Mouse (Mus musculus): ENCODE data around the gene Ugcg. TPM values are rescaled to one million over a fixed set of nuclear protein-coding genes. Genes with fewer than 3 reads are reported as not detected.

The Ugcg gene
- polyA plus RNA-seq, 1 experiment from 2014 or later = 18.6 TPM

DNA sequence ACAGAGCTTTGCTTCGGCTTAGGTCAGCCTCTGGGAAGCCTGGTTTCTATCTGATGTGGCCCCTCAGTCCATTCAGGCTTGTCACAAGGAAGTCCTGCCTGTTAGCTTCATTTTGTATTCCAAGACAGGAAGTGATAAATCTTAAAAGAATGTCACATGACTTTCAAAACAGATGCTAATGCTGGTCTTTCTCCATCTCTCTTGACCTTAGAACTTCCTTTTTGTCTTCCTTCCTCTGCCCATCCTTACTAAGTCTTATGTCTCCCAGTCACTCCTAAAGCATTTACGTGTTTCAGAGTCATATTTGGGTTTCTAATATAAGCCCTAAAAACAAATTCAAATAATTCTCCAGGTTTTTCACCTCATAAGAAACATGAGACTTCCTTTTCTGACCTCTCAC, 25.0 kb upstream of the Ugcg start:
- DNase-seq (ENCODE audit: low spot score) (no peak), ATAC-seq (no peak)
- Histone ChIP-seq H3K27me3 (replicated peaks; ENCODE audit: control insufficient read depth, insufficient read depth, low read length) (no peaks in the 10 kb centered on the region), H3K4me3 (ENCODE audit: low read depth, low read length) (no peak overlapping the region), H3K4me1 (ENCODE audit: control insufficient read depth, insufficient read depth, low read length) (no peaks in the 10 kb centered on the region), H3K36me3 (ENCODE audit: control insufficient read depth, insufficient read depth, low read length) (no peaks in the 10 kb centered on the region), H3K9ac (ENCODE audit: low read length) (no peak overlapping the region), H3K4me2 (ENCODE audit: low read length) (no peak overlapping the region), H3K9me3 (replicated peaks; ENCODE audit: control insufficient read depth, low read length) (no peaks in the 10 kb centered on the region), H3K27ac (ENCODE audit: low read depth, low read length) (no peak overlapping the region)
- WGBS = 90% methylated on average over 2 of the region's 2 CpGs

DNA sequence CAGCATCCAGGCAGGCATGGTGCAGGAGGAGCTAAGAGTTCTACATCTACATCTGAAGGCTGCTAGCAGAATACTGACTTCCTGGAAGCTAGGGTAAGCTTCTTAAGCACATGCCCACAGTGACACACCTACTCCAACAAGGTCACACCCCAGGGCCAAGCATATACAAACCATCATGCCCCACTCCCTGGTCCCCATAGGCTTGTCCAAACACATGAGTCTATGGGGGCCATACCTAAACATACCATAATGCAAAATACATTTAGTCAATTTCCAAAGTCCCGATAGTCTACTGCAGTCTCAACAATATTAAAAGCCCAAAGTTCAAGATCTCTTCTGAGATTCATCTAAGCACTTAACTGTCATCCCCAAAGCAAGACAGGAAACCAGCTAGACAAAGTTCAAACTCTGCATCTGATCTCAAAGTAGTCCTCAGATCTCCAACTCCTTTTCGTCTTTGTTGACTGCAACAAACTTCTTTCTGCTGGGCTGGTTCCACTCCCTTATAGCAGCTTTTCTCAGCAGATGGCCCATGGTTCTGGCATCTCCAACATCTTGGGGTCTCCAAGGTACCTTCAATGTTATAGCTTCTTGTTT, 21.7 kb upstream of the Ugcg start:
- Histone ChIP-seq H3K36me3 (ENCODE audit: control insufficient read depth, insufficient read depth, low read length) (no peaks in the 10 kb centered on the region), H3K27me3 (replicated peaks; ENCODE audit: control insufficient read depth, insufficient read depth, low read length) (no peaks in the 10 kb centered on the region), H3K9me3 (replicated peaks; ENCODE audit: control insufficient read depth, low read length) (no peaks in the 10 kb centered on the region), H3K27ac (ENCODE audit: low read depth, low read length) (no peak overlapping the region), H3K4me2 (ENCODE audit: low read length) (no peak overlapping the region), H3K4me1 (ENCODE audit: control insufficient read depth, insufficient read depth, low read length) (no peaks in the 10 kb centered on the region), H3K4me3 (ENCODE audit: low read depth, low read length) (no peak overlapping the region), H3K9ac (ENCODE audit: low read length) (no peak overlapping the region)
- DNase-seq (ENCODE audit: low spot score) (no peak), ATAC-seq (no peak)
- WGBS = 93% methylated on average over 2 of the region's 2 CpGs

DNA sequence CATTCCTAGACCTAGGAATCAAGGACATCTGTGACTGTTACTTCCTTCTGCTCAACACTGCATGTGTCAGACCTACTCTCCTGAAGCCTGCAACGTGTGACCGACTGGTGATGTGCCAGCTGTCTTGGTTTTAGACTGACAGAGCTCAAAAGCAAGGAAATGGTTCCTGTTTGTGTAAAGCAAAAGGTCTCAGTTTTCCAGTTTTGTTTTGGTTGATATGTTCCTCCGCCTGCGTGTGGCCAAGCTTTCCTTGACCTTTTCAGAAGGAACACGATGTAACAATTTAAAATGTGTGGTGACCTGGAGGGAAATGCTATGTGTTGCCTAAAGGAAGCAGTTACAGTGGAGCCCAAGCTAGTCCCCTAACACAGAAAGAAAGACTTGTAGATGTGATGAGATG, 19.1 kb upstream of the Ugcg start:
- no peaks in the 10 kb centered on the region for H3K4me1 ChIP-seq (ENCODE audit: control insufficient read depth, insufficient read depth, low read length)
- H3K36me3 ChIP-seq (ENCODE audit: control insufficient read depth, insufficient read depth, low read length) = no peaks in the 10 kb centered on the region
- no peak overlapping the region for H3K9ac ChIP-seq (ENCODE audit: low read length)
- H3K27ac ChIP-seq (ENCODE audit: low read depth, low read length) = no peak overlapping the region
- no peaks in the 10 kb centered on the region for H3K27me3 ChIP-seq (replicated peaks; ENCODE audit: control insufficient read depth, insufficient read depth, low read length)
- ATAC-seq = no peak
- no peak overlapping the region for H3K4me3 ChIP-seq (ENCODE audit: low read depth, low read length)
- H3K4me2 ChIP-seq (ENCODE audit: low read length) = no peak overlapping the region
- WGBS = 87% methylated on average over 5 of the region's 5 CpGs
- DNase-seq (ENCODE audit: low spot score) = no peak
- H3K9me3 ChIP-seq (replicated peaks; ENCODE audit: control insufficient read depth, low read length) = no peaks in the 10 kb centered on the region

DNA sequence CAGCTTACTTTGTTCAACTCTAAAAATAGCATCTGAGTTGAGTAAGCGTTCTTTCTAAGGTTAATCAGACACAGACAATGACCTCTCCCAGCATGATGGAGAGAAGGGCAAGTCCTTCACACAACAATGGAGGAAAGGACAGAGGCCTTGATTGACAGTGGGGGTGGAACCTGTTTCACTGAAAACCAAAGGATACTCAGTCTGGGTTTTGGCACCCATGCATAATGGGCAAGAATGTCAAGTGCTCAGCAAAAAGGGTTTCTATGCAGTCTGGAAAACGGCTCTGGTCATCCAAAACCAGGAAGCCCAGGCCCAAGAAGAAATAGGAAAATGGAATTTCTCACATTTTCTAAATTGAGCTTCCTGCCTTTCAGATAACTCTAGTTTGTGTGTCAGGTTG, 16.4 kb upstream of the Ugcg start:
- no peaks in the 10 kb centered on the region for H3K27me3 ChIP-seq (replicated peaks; ENCODE audit: control insufficient read depth, insufficient read depth, low read length)
- ATAC-seq = no peak
- H3K9me3 ChIP-seq (replicated peaks; ENCODE audit: control insufficient read depth, low read length) = no peaks in the 10 kb centered on the region
- H3K4me2 ChIP-seq (ENCODE audit: low read length) = no peak overlapping the region
- H3K4me3 ChIP-seq (ENCODE audit: low read depth, low read length) = no peak overlapping the region
- no peak overlapping the region for H3K9ac ChIP-seq (ENCODE audit: low read length)
- 16% methylated on average over 2 of the region's 2 CpGs for WGBS
- H3K4me1 ChIP-seq (ENCODE audit: control insufficient read depth, insufficient read depth, low read length) = no peaks in the 10 kb centered on the region
- H3K27ac ChIP-seq (ENCODE audit: low read depth, low read length) = no peak overlapping the region
- no peaks in the 10 kb centered on the region for H3K36me3 ChIP-seq (ENCODE audit: control insufficient read depth, insufficient read depth, low read length)
- DNase-seq (ENCODE audit: low spot score) = no peak

DNA sequence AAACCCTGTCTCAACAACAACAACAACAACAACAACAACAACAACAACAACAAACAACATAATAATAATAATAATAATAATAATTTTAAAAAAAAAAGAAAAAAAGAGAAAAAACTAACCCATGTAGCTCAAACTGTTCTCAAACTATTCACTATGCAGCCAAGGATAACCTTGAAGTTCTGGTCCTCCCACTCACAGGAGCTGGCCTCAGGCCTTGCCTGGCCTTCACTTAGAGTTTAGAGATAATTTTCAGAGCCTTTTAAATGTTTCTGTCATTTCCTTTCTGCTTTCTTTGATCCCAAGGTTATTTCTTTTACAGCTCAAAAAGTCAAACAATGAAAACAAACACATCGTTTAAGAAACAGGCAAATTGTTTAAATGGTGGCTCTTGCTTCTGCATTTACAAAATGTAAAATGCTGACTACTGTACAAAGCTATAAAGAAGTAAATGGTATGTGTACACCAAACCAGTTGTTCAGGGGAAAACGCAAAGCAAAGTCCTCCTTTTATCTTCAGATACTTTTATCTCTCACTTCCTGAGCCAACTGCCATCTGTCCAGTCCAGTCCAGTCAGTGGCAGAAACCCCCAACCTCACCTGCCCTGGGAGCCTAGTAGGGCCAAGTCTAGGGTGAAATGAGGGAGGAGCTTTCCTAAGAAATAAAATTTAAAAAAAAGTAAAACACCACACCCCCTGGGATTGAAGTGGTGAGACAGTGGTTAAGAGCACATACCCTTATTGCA, 15.7 kb upstream of the Ugcg start:
- no peak overlapping the region for H3K9ac ChIP-seq (ENCODE audit: low read length)
- ATAC-seq (no peak), DNase-seq (ENCODE audit: low spot score) (no peak)
- H3K4me1 ChIP-seq (ENCODE audit: control insufficient read depth, insufficient read depth, low read length) = no peaks in the 10 kb centered on the region
- no peaks in the 10 kb centered on the region for H3K27me3 ChIP-seq (replicated peaks; ENCODE audit: control insufficient read depth, insufficient read depth, low read length)
- 79% methylated on average over 2 of the region's 2 CpGs for WGBS
- H3K27ac ChIP-seq (ENCODE audit: low read depth, low read length) = no peak overlapping the region
- no peak overlapping the region for H3K4me2 ChIP-seq (ENCODE audit: low read length)
- H3K36me3 ChIP-seq (ENCODE audit: control insufficient read depth, insufficient read depth, low read length) = no peaks in the 10 kb centered on the region
- no peak overlapping the region for H3K4me3 ChIP-seq (ENCODE audit: low read depth, low read length)
- no peaks in the 10 kb centered on the region for H3K9me3 ChIP-seq (replicated peaks; ENCODE audit: control insufficient read depth, low read length)

DNA sequence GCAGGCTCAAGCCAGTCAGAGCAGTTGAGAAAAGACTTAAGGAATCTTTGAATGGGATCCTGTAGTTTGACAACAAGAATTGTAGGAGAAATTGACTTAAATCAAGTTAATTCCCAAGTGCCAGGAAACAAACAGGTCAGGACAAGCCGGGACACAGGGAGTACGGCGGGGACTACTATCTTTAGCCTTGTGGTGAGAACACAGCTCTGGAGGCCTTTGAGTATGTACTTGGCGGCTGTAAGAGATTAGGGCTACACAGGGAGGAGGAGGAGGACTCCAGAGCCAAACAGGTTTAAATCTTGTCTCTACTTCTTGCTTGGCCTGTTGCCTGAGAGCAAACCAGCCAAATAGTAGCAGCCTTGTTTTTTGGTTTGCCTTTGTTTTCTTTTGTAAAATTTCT, 14.1 kb upstream of the Ugcg start:
- no peaks in the 10 kb centered on the region for H3K36me3 ChIP-seq (ENCODE audit: control insufficient read depth, insufficient read depth, low read length)
- no peaks in the 10 kb centered on the region for H3K27me3 ChIP-seq (replicated peaks; ENCODE audit: control insufficient read depth, insufficient read depth, low read length)
- no peak for ATAC-seq
- no peak overlapping the region for H3K4me2 ChIP-seq (ENCODE audit: low read length)
- H3K27ac ChIP-seq (ENCODE audit: low read depth, low read length) = no peak overlapping the region
- H3K9ac ChIP-seq (ENCODE audit: low read length) = no peak overlapping the region
- no peak overlapping the region for H3K4me3 ChIP-seq (ENCODE audit: low read depth, low read length)
- H3K4me1 ChIP-seq (ENCODE audit: control insufficient read depth, insufficient read depth, low read length) = no peaks in the 10 kb centered on the region
- DNase-seq (ENCODE audit: low spot score) = no peak
- no peaks in the 10 kb centered on the region for H3K9me3 ChIP-seq (replicated peaks; ENCODE audit: control insufficient read depth, low read length)
- WGBS = 73% methylated on average over 4 of the region's 4 CpGs

DNA sequence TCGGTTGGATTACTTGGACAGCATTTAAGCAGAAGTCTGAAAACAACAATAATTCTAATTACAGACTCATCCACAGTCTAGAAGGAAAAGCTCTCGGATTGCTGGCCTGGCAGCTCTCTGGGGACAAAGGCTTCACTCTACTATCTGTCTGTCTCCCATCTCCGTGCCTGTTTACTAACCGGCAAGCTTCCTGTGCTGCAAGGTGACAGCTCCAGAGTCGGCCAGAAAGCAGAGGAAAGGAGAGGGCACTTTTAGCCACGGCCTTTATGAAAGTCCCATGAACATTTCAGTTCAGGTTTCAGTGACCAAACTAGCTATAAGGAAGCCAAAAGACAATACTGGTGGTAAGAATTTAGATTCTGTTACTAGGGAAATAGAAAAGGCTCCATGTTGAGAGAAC, 13.1 kb upstream of the Ugcg start:
- ATAC-seq = no peak
- 77% methylated on average over 6 of the region's 6 CpGs for WGBS
- no peak overlapping the region for H3K4me2 ChIP-seq (ENCODE audit: low read length)
- H3K9ac ChIP-seq (ENCODE audit: low read length) = no peak overlapping the region
- no peaks in the 10 kb centered on the region for H3K27me3 ChIP-seq (replicated peaks; ENCODE audit: control insufficient read depth, insufficient read depth, low read length)
- H3K9me3 ChIP-seq (replicated peaks; ENCODE audit: control insufficient read depth, low read length) = no peaks in the 10 kb centered on the region
- DNase-seq (ENCODE audit: low spot score) = no peak
- H3K27ac ChIP-seq (ENCODE audit: low read depth, low read length) = no peak overlapping the region
- H3K4me3 ChIP-seq (ENCODE audit: low read depth, low read length) = no peak overlapping the region
- H3K36me3 ChIP-seq (ENCODE audit: control insufficient read depth, insufficient read depth, low read length) = no peaks in the 10 kb centered on the region
- H3K4me1 ChIP-seq (ENCODE audit: control insufficient read depth, insufficient read depth, low read length) = no peaks in the 10 kb centered on the region

DNA sequence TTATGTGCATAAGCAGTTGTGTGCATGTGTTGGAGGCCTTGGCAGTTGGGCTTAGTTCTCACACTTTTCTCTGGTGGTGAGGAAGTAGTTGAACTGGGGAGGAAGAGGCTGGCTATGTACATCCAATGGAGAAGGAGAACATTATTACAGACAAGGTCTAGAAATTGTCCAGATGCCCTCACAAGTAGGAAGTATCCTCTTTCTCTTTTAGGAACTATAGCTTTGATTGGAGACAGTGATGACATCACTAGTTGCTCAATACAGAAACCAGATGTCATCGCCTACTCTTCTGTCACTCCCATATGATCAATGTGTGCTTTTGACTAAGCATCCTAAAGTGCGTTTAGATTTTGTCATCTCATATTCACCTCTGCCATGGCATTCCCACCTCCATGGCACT, 11.5 kb upstream of the Ugcg start:
- H3K36me3 ChIP-seq (ENCODE audit: control insufficient read depth, insufficient read depth, low read length) = no peaks in the 10 kb centered on the region
- 97% methylated on average over 2 of the region's 2 CpGs for WGBS
- H3K4me3 ChIP-seq (ENCODE audit: low read depth, low read length) = no peak overlapping the region
- H3K9me3 ChIP-seq (replicated peaks; ENCODE audit: control insufficient read depth, low read length) = no peaks in the 10 kb centered on the region
- no peaks in the 10 kb centered on the region for H3K27me3 ChIP-seq (replicated peaks; ENCODE audit: control insufficient read depth, insufficient read depth, low read length)
- H3K9ac ChIP-seq (ENCODE audit: low read length) = no peak overlapping the region
- H3K4me1 ChIP-seq (ENCODE audit: control insufficient read depth, insufficient read depth, low read length) = no peaks in the 10 kb centered on the region
- no peak overlapping the region for H3K4me2 ChIP-seq (ENCODE audit: low read length)
- no peak overlapping the region for H3K27ac ChIP-seq (ENCODE audit: low read depth, low read length)
- DNase-seq (ENCODE audit: low spot score) (no peak), ATAC-seq (no peak)

Data from forebrain, embryonic 14.5 days (tissue).